Mouse (Mus musculus) left cerebral cortex, postnatal 14 days (tissue): ENCODE data around the gene Tyw5. TPM values are rescaled to one million over a fixed set of nuclear protein-coding genes. Genes with fewer than 3 reads are reported as not detected.

Experiments
- DNase-seq, 2 experiments: peaks; one replicate each; pipeline ENCODE4 v3.0.0; 2021 to 2022; ENCODE audit warnings: low spot score in 2 of 2, mixed read lengths in 1 of 2
- intact Hi-C: fragments of 180-260 bp; cut with DNase I; formaldehyde crosslinking; loops from one replicate; pipeline ENCODE4 v1.15.1; 2025
- total RNA-seq, 2 experiments: library from RNA; stranded (reverse); gene quantifications; 2 replicates each; pipeline ENCODE4 v1.2.3; 2021

The Tyw5 gene
- total RNA-seq, 2 experiments from 2014 or later, result 19.1 to 21.4 TPM

DNA sequence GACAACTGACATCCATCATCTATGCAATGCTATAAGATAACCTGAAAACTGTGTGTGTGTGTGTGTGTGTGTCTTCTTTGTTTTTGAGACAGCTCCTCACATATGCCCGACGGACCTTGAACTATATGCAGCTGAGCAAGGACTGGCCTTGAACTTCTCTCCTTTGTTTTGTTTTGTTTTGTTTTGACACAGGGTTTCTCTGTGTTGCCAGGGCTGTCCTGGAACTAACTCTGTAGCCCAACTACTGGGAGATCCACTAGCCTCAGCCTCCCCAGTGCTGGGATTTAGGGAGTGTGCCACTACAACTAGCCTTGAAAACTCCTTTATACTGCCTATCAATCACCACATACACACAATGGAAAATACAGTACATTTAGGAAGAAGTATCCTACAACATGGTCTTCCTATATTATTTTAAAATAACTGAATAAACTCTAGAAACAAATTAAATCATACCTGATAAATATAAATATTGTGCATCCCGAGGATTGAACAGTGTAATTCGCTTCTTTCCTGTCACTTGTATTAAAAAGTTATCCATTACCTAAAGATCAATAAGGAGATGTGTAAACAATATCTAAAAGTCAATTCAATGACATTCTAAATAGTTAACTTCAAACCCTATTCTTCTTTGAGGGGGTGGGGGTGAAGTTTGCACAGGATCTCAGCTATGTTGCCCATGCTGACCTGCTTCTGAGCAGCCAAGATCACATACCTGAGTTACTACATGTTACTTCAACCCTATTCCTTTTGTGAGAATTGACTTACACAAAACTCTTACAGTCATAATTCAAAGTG is 15.7 kb downstream of the Tyw5 start:
- no peak for DNase-seq
- intact Hi-C loops, result no loop called here

DNA sequence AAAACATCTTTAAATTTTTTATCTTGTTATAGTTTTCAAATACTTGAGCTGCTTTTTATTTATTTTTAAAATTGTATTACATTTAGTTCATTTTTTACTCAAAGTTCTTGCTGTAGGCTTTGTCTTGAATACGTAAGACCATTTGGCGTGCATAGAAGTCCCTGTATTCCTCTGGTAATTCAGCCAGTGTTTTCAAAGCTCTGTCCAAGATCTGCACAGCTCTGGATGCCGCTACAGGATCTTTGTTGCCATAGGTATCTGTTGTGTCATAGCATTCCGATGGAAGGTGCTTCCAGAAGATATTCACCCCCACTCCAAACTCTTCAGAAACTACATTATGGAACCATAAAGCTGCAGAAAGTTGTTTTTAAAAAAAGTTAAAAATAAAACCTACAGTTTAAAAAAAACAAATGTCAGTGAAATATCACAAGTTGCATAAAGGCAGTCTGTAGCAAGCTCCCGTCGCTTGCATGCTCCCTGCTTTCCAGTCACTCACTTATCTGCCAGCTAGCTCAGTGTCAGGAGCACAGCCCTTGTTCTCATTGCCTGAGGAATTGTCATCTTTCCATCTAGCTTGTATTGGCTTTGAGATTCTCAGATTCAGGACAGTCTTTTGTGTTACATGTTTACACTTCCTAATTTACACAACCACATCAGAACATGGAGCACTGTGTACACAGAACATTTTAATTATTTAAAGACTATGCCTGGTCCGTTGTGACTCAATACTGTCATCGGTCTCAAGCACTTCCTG is 18.3 kb downstream of the Tyw5 start:
- DNase-seq, result peak in 1 of 2 experiments; percentile 22
- intact Hi-C loops, result no loop called here

DNA sequence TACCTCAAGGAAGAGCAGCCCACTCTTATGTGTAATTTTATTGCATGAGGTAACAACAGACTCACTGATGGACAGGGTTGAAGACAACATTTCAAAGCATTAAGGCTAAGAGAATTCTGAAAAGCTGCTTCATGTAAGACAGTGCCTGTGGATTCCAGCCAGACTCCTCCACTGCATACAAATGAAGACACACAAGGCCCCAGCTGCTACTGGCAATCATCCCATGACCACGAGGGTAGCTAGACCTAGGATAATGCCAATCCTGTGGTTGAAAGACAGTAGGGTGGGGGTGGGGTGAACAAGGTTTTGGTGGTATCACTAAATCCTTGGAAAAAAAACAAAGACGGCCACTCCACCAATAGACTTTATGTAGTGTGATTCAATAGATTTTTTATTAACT is 19.0 kb downstream of the Tyw5 start:
- intact Hi-C loops, result no loop called here
- peak; percentile 68 to 82 for DNase-seq

DNA sequence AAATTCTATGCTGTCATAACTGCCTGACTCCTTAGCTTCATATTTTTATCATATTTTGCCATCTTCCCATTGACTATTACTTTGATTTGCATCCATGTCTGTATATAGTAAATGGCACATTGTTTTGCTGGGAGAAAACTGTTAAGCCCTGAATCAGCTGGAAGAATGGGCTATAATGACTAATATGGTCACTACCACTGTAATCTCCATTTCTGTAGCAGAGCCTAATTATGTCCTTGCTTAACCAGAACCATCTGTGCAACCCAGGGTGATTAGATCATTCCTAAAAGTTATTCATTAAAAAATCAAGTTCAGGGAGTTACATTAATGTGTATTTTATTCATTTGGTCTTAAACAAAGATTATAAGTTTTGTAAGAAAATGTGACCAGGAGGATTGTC is 20.4 kb downstream of the Tyw5 start:
- no peak for DNase-seq
- intact Hi-C loops, result no loop called here

DNA sequence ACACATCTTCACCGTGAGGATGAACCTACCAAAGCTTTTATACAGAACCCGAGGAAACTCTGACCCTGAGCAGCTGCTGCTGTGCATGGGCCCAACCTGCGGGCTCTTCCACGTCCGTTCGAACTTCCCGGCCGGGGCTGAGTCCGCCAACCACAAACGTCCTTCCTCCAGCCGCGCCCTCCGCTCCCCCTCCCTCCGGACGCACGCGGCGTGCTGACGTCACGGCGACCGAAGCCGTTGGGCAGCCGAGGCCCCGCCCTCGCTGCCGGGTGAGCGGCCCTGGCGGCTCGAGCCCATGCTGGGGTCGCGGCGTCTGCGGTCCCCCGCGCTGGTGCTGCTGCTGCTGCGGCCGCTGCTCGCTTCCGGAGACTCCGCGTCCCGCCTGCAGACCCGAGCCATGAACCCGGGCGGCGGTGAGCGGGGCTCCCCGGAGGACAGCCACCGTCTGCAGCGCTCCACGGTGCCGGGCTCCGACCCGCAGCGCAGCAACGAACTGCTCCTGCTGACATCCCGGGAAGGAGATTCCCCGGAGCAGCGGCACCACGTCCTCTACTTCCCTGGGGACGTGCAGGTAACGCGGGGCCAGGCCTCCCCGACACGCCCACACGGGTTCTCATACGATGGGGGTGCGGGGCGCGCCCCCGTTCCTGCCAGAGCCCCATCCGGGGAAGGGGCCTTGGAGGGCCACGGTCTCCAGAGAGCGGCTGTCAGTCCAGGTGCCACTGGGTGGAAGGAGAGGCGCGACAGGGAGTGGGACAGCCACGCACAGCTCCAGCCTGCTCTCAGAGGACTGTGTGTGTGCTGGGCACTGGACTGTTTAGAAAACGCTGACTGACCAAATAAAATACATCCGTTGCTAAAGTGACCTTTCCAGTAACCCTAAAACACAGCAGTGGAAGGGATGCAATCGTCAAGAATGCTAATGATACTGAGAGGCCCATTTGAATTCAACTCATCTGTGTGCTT is 29.2 kb downstream of the Tyw5 start, which contains the start of gene 1700066M21Rik:
TSS of gene 1700066M21Rik (plus strand) at position 245 of the 966 bp plus-strand sequence.
- DNase-seq, result peak; percentile 91 to 94
- intact Hi-C loops, result no loop called here

DNA sequence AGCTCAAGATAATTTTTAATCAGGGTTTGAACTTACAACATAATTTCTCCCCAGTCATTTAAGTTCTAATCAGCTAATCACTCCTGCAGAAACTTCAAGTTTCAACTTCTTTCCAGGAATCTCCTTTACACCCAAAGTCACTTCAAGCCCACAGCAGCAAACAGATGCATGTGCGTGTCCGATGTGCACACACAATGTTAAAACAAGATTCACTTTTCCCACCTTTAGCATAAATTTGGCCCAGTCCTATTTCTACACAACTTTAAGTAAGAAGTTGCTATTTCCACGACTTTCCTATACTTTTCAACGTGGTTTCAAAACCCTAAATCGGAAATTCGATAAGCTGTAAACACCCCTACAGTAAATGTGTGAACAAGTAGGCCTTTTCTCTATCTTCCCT is 30.1 kb downstream of the Tyw5 start:
- no peak for DNase-seq
- intact Hi-C loops, result no loop called here

DNA sequence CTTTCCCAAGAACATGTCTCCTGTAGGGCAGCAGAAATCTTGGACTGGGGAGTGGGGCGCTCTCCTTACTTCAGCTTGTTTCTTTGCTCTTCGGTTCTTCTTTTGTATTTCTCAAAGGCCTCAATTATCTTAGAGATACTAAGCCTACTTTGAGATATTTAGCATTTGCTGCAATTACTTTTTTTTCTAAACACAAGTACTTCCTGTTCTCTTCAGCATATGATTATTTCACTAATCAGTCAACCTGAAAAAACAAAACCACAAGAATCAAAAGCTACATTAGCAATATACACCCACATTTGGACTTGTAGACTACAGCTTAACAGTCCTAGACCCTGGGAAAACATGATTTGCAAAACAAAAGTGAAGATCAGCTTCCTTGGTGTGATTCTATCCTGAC is 31.6 kb downstream of the Tyw5 start:
- intact Hi-C loops, result no loop called here
- no peak for DNase-seq

DNA sequence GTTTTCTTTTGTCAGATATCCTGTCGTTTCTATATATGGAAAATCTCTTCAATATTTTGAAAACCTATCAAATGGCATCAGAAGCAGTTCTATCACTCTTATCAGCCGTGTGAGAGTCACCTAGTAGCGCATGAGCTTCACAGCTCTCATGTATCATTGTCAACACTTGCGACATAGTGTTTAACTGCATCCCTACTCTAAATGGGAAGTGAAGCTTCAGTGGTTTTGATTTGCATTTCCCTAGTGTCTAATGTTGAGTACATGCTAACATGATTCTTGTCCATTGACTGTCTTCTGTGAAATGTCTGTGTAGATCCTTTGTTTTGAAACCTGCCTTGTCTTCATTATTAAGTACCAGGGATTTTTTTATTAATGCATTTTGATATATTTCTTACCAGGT is 36.5 kb downstream of the Tyw5 start:
- intact Hi-C loops, result no loop called here
- no peak for DNase-seq

DNA sequence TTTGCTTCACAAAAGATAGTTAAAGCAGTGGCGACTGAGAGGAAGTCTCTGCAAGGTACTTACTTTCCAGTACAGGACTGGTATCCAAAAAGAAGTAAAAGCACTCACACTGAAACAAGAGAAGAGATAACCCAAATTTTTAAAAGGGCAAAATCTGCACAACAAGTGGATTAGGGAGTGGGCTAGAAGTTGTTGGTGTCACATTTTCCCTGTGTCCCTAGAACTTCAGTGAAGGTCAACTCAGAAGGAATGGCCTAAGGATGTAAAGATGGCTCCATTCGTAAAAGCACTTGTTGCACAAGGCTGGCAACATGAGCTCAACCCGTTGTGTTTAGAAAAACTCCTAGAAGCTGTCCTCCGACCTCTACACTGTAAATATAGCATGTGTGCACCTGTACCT is 37.8 kb downstream of the Tyw5 start:
- DNase-seq, result no peak
- intact Hi-C loops, result no loop called here

DNA sequence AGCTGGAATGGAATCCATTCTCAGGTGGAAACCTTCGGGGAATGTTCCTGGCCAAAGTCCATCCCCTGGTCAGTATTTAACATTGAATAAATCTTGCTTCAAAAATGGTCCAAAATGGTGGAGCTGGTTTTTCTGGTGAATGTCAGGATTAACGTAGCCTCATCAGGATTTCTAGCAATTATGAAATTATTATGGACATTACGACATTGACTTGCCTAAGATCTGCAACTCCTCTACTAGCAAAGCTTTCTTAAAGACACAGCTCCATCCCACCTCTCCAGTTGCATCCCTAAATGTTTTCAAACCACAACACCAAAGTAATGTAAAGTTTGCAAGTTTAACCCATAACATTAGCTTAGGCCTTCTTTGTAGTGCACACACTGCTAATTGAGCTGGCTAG is 39.5 kb downstream of the Tyw5 start:
- no peak for DNase-seq
- intact Hi-C loops, result no loop called here

DNA sequence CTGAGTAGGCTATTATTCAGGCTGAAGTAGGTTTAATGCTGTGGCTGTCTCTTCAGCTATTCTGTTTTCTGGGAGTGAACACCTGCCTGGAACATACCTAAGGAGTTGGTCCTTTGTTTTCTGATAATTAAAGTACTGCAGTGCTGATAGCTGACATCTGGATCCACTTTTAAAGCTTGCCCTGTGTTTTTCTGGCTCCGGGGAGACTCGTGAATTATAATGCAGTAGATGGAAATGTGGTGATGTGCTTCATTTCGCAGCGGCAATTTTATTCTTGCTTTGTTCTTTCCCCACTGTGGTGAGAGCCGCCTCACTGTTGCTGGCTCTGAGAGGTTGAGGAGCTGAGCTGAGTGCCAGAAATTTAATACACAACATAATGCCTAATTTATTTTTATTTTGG is 48.4 kb downstream of the Tyw5 start:
- DNase-seq, result no peak
- intact Hi-C loops, result no loop called here

DNA sequence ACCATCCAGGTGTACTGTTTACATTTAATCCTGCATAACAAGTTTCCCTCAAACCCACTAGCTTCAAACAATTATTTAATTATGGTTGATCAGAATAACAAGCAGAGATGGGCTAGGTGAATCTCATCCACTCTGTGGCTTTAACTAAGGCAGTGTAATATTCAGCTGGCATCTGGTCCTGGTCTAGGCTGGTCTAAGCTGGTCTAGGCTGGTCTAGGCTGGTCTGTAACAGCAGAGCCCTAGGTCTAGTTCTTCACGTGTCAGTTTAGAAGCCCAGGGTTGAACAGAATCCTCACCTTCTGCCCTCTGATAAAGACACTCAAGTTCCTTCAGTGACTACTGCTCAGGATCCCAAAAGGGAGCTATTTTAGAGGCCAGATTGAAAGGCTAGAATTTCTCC is 55.0 kb downstream of the Tyw5 start:
- intact Hi-C loops, result no loop called here

DNA sequence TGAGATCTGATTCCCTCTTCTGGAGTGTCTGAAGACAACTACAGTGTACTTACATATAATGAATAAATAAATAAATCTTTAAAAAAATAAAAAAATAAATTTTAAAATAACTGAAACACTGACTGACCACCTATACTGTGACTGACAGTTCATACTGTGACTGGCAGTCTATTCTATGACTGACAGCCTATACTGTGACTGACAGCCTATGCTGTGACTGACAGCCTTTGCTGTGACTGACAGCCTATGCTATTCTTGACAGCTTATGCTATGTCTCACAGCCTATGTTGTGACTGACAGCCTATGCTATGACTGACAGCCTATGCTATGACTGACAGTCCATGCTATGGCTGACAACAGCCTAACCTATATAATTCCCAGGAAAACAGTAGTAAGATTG is 59.4 kb downstream of the Tyw5 start:
- DNase-seq, result no peak
- intact Hi-C loops, result no loop called here

More for the DNA sequence above, 55.0 kb downstream of the Tyw5 start:
- DNase-seq, result no peak

DNA sequence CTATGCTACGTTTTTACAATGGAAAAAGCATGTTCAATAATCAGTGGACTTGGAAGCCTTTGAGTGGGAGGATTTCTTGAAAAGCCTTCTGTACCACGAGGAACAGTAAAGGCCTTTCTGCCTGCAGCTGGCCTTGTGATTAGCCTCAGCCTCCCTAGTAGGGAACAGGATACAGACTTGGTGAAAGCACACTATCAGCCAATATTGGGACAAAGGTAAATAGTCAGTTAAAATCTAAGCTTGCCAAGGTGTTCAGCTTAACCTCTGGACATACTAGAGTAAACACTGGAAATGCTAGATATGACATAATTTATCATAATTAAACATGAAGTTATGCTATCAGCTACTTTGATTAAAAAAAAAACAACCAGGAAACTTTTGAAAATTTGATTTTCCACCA is 65.7 kb downstream of the Tyw5 start:
- intact Hi-C loops, result no loop called here
- DNase-seq, result no peak

DNA sequence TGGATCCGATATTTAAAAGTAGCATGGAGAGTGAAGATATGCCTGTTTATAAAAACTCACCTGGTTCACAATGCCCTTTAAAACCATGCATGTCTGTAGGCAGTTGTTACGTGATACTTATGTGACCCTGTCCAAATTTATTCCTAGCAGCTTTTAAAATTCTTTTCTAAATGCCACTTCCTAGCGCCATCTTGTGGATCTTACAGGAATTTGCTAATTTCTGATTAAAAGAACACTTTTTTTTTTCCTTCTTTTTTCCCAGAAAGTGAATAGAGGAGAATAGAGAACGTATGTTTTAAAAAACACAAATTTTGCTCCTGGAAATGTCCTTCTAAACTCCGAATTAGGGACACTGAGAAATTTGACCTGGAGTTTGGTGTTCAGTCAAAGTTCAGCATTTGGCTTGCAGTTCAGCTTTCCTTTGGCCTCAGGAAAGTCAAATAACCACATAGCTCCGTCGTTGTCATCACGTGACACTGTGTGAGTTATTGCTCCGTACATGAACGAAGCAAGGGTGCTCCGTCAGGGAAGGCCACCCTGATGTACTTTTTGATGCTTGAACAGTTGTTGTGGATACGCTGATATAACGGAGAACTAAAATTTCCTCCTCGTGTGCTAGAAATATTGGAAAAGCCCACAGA is 67.6 kb downstream of the Tyw5 start:
- intact Hi-C loops, result loop anchor here (10.0 kb wide), 1 partner anchor 124 kb away; no protein-coding TSS in a partner anchor
- peak; percentile 19 to 57 for DNase-seq
